In the genomic region with DNA sequence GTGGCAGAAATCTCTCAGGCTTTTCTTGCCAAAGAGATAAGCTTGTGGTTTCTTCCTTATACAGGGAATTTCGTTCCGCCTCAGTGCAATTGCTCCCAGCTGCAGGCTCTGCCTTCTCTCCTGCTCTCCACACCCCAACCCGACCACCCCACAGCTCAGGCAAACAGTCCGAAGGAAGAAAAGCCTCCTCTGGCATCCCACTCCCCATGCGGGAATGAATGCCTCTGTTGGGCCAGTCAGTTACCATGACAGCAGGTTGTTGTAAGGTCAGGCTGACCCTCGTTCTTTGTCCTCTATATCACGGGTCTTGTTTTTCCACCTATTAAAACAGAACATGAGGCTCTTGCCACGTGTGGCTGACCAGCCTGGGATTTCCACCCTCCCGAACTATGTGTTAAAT, we compare ENCODE assay signal across 11 mouse cellular contexts. TPM values are rescaled to one million over a fixed set of nuclear protein-coding genes. Genes with fewer than 3 reads are reported as not detected.
DNase-seq lines count a peak whose midpoint lies in the region; ATAC-seq and TF ChIP-seq lines count a peak whose summit lies in the region.
"Had no signal": no experiment of that assay in that cellular context is flagged by ENCODE, and none has a peak within 500 bp of the region (broad histone marks: within the 10 kb centered on the region; RNA-seq: fewer than 3 reads in every experiment).

No protein-coding gene starts in this region.

- WGBS in forebrain, embryonic 11.5 days, result 14% methylated on average over 9 of the region's 9 CpGs
- WGBS in forebrain, embryonic 15.5 days, result 17% methylated on average over 9 of the region's 9 CpGs
- WGBS in intestine, embryonic 15.5 days, result 47% methylated on average over 9 of the region's 9 CpGs
- WGBS in midbrain, embryonic 15.5 days, result 8% methylated on average over 9 of the region's 9 CpGs

- peaks cover 6% of the 10 kb centered on the region; the same call in 1 of the 2 replicates for H3K4me1 ChIP-seq in forebrain, embryonic 11.5 days (replicated peaks; ENCODE audit: control insufficient read depth, insufficient read depth, low read length)
- no peaks in the 10 kb centered on the region for H3K4me1 ChIP-seq in forebrain, embryonic 15.5 days
- peaks cover 13% of the 10 kb centered on the region; the same call in 1 of the 2 replicates for H3K4me1 ChIP-seq in intestine, embryonic 15.5 days (replicated peaks)
- no peaks in the 10 kb centered on the region for H3K4me1 ChIP-seq in midbrain, embryonic 15.5 days

- POLR2A ChIA-PET in Patski (lab: Charles Lee), result no interaction called here

- DNase-seq in forebrain, embryonic 11.5 days (ENCODE audit: low spot score), result peak; percentile 62
- no peak for DNase-seq in Patski (ENCODE audit: low read depth, low spot score)
- no peak for DNase-seq in cerebellum, adult 8-10 months
- DNase-seq in gastrocnemius, adult 18-20 months (ENCODE audit: low spot score), result no peak
- DNase-seq in adrenal gland, postnatal 4 days (ENCODE audit: low spot score in 2 of 2), result no peak
- DNase-seq: adrenal gland, postnatal 36 days had no signal

- peak; percentile 74 for ATAC-seq in forebrain, embryonic 11.5 days (replicated peaks; ENCODE audit: low FRiP score)
- no peak for ATAC-seq in forebrain, embryonic 15.5 days (replicated peaks)
- ATAC-seq in Patski, result peak; percentile 14
- ATAC-seq in intestine, embryonic 15.5 days, result no peak
- 0 out of 2 replicates have a peak, but pooled peaks have one; percentile 49 for ATAC-seq in midbrain, embryonic 15.5 days (replicated peaks)

- H3K27me3 ChIP-seq in forebrain, embryonic 11.5 days (ENCODE audit: control insufficient read depth, insufficient read depth, low read length), result no peaks in the 10 kb centered on the region
- no peaks in the 10 kb centered on the region for H3K27me3 ChIP-seq in forebrain, embryonic 15.5 days
- no peaks in the 10 kb centered on the region for H3K27me3 ChIP-seq in Patski
- no peaks in the 10 kb centered on the region for H3K27me3 ChIP-seq in intestine, embryonic 15.5 days (replicated peaks)
- no peaks in the 10 kb centered on the region for H3K27me3 ChIP-seq in midbrain, embryonic 15.5 days (replicated peaks)
- H3K27me3 ChIP-seq: embryonic facial prominence, embryonic 15.5 days had no signal

- H3K9me3 ChIP-seq in forebrain, embryonic 11.5 days (ENCODE audit: control insufficient read depth, low read length), result no peaks in the 10 kb centered on the region
- no peaks in the 10 kb centered on the region for H3K9me3 ChIP-seq in forebrain, embryonic 15.5 days
- H3K9me3 ChIP-seq in intestine, embryonic 15.5 days, result no peaks in the 10 kb centered on the region
- H3K9me3 ChIP-seq in midbrain, embryonic 15.5 days, result no peaks in the 10 kb centered on the region
- H3K9me3 ChIP-seq: embryonic facial prominence, embryonic 15.5 days had no signal

- in situ Hi-C loops in Patski (cut with MboI; ENCODE audit: low pct_unique_long_range_greater_than_20kb), result loop anchor here (10.0 kb wide), 1 partner anchor 406 kb away; no protein-coding TSS in a partner anchor

- H3K27ac ChIP-seq in forebrain, embryonic 11.5 days (ENCODE audit: low read depth, low read length), result no peak overlapping the region
- H3K27ac ChIP-seq in forebrain, embryonic 15.5 days (replicated peaks), result no peak overlapping the region
- peak overlapping the region; percentile 39; the same call in 1 of the 2 replicates for H3K27ac ChIP-seq in intestine, embryonic 15.5 days
- H3K27ac ChIP-seq in midbrain, embryonic 15.5 days, result no peak overlapping the region
- H3K27ac ChIP-seq: embryonic facial prominence, embryonic 15.5 days had no signal

- no peak for TF ChIP-seq CTCF in Patski (IDR thresholded peaks at IDR 0.05)

- no peak overlapping the region; the same call in 1 of the 2 replicates for H3K9ac ChIP-seq in forebrain, embryonic 11.5 days (ENCODE audit: low read length)
- H3K9ac ChIP-seq in forebrain, embryonic 15.5 days (replicated peaks), result no peak overlapping the region
- H3K9ac ChIP-seq in intestine, embryonic 15.5 days, result no peak overlapping the region
- no peak overlapping the region for H3K9ac ChIP-seq in midbrain, embryonic 15.5 days
- H3K9ac ChIP-seq: embryonic facial prominence, embryonic 15.5 days had no signal

- H3K4me2 ChIP-seq in forebrain, embryonic 11.5 days (ENCODE audit: low read depth, low read length, severe bottlenecking), result no peak overlapping the region
- no peak overlapping the region for H3K4me2 ChIP-seq in forebrain, embryonic 15.5 days (replicated peaks)
- H3K4me2 ChIP-seq in intestine, embryonic 15.5 days (replicated peaks), result no peak overlapping the region
- H3K4me2 ChIP-seq in midbrain, embryonic 15.5 days, result no peak overlapping the region
- H3K4me2 ChIP-seq: embryonic facial prominence, embryonic 15.5 days had no signal

- H3K36me3 ChIP-seq in forebrain, embryonic 11.5 days (ENCODE audit: control insufficient read depth, insufficient read depth, low read length), result no peaks in the 10 kb centered on the region
- H3K36me3 ChIP-seq in forebrain, embryonic 15.5 days, result no peaks in the 10 kb centered on the region
- H3K36me3 ChIP-seq in intestine, embryonic 15.5 days, result no peaks in the 10 kb centered on the region
- no peaks in the 10 kb centered on the region for H3K36me3 ChIP-seq in midbrain, embryonic 15.5 days (replicated peaks)
- H3K36me3 ChIP-seq: embryonic facial prominence, embryonic 15.5 days had no signal

- CTCF ChIA-PET in Patski (lab: Charles Lee), result interaction anchor here (0.6 kb wide), 1 partner anchor 10 kb away, joined by 3 read pairs; no protein-coding TSS in a partner anchor

- H3K4me3 ChIP-seq in forebrain, embryonic 11.5 days (ENCODE audit: low read depth, low read length), result no peak overlapping the region
- H3K4me3 ChIP-seq in forebrain, embryonic 15.5 days, result no peak overlapping the region
- no peak overlapping the region for H3K4me3 ChIP-seq in intestine, embryonic 15.5 days (replicated peaks)
- H3K4me3 ChIP-seq in midbrain, embryonic 15.5 days, result no peak overlapping the region
- H3K4me3 ChIP-seq: embryonic facial prominence, embryonic 15.5 days had no signal

RNA-seq across cellular contexts. Expression of a gene that starts 30.5 kb away (rescaled TPM):
- not detected in 2 replicates for polyA plus RNA-seq in forebrain, embryonic 11.5 days (2014; fragmentation: Nextera tagmentation; extraction: Ambion mirVana)
- polyA plus RNA-seq in forebrain, embryonic 15.5 days (2015; fragmentation: Nextera tagmentation; extraction: Ambion mirVana), result not detected in 2 replicates
- 0.17 TPM for polyA plus RNA-seq in Patski (2021)
- polyA plus RNA-seq in intestine, embryonic 15.5 days (2015; fragmentation: Nextera tagmentation; extraction: Ambion mirVana), result not detected in 2 replicates
- not detected in 2 replicates for polyA plus RNA-seq in midbrain, embryonic 15.5 days (2015; fragmentation: Nextera tagmentation; extraction: Ambion mirVana)
- not detected for total RNA-seq in gastrocnemius, adult 18-20 months (2021)
- not detected for total RNA-seq in adrenal gland, postnatal 4 days (2021)
- total RNA-seq: adrenal gland, postnatal 36 days; left cerebral cortex, postnatal 10 days had no signal
- polyA plus RNA-seq: embryonic facial prominence, embryonic 15.5 days had no signal

Comparison
In these comparisons a context has a peak if more than half of its experiments do, and no peak if none do; other contexts are left out.
1. ATAC-seq: peak in forebrain, embryonic 11.5 days (single experiment), Patski (single experiment) and midbrain, embryonic 15.5 days (single experiment); none in forebrain, embryonic 15.5 days (single experiment) and intestine, embryonic 15.5 days (single experiment).